Mouse (Mus musculus): ENCODE data around the gene Zcchc14.
"Not testable (repeated sequence)": the region's sequence is repeated elsewhere in the genome, so short reads cannot be mapped to it uniquely, and the experiment has no call there.

Zcchc14 gene

DNA sequence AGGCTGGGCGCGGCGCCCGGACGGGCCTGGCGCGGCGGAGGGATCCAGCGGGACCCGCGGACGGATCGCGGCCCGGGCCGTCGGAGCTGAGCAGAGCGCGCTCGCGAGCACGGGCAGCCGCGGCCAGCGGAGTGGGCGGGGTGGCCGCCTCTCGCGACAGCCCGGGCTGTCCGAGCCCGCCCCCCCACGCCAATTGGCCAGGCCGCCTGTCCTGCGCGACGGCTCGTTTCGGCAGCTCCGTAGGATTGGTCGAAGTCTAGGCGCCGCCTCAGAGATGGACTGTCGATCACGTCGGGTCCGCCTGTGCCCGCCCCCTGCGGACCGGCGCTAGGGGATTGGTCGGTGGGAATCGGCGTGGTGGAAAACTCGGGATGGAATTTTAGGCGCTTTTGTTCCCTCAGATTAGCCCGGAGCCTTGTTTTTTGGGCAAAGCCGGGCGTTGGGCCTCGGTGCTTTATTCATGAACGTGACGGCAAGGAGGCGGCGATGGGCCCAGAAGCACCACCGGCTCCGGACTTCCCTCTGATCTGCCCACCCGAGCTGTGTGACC lies at the start of gene Zcchc14:
TSS of gene Zcchc14 (minus strand) at position 128 of the 550 bp plus-strand sequence.
- peak; percentile 100 for DNase-seq

DNA sequence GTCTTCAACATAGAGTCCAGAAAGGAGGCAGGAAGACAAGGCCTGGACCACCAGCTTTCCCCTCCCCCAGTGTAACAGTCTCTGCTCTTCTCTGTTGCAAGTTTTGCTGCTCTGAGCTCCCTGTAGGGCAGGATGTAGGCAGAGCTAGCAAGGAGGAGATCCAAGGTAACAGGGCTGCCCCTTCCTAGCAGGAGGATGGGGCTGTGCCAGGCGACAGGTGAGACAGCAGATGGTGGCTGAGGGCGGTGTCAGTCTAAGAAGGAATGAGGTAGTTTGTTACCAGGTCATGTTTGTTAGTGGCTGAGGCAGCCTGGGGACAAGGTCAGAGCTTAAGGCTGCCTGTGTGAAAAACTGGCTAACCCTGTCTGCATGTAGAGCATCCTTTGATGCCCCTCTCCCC lies 47.2 kb upstream of the Zcchc14 start:
- DNase-seq, result peak; percentile 99

DNA sequence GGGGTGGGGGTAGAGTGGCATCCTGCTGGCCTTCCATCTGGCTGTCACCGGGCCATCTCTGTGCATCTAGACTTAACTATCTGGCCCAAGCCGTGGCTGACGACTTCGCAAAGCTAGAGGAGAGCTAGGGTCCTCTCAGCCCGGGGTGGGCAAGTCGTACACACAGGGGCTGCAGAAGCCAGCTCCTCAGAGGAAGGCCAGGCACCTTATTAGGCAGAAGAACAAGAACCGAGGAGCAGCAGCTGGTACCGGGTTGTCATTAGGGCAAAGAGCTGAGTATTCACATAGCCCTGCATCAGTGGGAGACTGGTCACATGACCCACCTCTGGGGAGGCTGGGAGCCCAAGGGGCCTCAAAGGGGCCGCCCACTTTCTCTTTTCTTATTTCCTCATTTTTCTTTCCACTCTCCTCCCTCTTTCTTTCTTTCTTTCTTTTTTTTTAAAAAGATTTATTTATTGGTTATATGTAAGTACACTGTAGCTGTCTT lies 46.0 kb upstream of the Zcchc14 start:
- DNase-seq, result no peak

DNA sequence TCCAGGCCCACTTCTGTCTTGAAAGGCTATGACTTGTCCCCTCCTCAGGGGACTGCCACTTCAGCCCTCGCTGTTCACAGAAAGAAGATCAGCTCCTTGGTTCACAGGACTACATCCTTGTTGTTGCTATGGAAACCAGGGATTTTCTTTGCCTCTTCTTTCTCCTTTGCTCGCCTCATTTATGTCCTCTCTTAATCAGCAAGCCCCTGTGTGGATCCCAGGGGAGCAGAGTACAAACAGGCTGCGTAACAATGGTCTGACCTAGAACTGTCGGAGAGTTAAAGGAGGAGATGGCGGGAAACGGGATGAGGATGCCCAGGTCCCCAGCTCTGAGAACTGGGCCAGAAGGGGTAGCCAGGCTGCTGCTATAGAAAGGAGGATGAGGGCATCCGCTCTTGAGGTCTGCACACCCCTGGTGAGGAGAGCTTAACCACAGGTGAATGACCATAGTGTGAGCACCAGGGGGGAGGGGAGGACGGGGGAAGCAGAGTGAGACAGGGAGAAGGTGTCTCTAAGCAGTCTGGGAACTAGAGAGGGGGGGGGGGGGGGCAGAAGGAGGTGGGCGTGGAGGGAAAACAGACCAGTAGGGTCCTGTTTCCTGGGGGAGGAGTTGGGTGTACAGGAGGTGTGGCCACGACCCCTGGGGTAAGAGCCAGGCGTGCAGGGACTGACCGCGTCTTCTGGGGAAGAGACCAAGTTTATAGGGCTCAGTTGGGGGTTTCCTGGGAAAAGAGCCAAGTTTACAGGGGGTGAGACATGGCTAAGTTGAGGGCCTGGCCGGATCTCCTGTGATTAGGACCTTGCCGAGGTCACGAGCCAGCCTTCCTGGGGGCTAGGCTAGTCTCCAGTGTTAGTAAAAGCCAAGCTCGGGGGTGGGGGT lies 45.3 kb upstream of the Zcchc14 start:
- peak; percentile 87 for DNase-seq

DNA sequence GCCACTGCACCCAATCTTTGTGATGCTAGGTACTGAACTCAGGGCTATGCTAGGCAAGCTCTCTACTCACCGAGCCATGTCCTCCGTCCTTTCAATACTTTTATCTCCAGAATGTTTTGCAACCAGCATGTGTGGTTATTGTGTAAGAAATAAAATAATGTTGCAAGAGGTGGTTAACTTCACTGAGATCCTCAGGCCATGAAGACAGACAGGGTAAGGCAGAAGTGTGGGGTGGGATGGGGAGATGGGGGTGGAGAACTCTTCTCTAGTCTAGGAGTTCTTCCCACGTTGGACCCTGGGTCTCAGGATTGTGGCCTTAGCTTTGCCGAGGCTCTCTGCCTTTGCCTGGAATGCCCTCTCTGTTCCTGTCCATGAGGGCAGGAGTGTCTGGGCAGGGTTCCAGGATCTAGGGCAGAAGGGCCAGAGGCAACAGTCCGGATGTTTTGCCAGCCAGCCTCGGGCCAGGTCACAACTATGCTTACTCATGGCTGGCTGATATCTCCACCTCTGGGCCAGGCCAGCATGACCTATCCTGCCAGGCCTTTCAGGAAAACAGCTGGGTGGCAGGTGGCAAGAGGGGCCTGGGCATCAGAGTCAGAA lies 43.0 kb upstream of the Zcchc14 start:
- peak; percentile 64 for DNase-seq

DNA sequence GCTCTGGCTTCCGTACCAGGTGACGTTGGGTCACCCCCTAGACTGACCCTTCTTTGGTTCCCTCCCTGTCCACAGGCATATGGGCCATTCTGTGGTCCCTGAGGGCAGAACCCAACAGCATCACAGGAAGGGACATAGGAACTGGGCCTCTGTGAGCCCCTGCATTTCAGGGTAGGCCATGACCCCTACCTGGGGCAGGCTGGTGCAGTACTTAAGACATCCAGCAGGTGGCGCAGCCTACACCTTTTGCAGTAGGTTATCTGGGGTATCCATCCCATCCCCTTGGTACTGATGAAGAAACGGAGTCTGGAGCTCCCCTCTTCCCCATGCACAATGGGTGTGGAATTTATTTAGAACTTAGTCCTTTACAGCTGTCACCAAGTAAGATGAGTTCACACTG lies 41.8 kb upstream of the Zcchc14 start:
- DNase-seq, result peak; percentile 75

DNA sequence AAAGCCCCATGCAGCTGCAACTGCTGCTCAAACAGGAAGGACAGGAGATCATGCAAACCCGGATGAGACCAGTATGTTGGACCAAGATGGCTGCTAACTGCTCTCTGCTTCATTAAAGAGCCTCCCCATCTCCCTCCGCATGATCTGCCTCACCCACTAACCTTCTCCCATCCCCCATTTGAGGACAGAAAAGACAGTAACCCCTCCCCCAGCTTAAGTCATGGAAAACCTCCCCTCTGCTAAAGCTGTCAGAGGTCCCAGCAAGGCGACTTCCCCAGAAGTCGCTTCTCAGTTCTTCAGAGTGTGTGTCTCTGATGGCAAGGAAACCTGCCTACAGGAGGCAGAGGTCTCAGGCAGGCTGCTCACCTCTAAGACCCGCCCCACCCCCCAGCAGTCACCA lies 35.8 kb upstream of the Zcchc14 start:
- peak; percentile 32 for DNase-seq

DNA sequence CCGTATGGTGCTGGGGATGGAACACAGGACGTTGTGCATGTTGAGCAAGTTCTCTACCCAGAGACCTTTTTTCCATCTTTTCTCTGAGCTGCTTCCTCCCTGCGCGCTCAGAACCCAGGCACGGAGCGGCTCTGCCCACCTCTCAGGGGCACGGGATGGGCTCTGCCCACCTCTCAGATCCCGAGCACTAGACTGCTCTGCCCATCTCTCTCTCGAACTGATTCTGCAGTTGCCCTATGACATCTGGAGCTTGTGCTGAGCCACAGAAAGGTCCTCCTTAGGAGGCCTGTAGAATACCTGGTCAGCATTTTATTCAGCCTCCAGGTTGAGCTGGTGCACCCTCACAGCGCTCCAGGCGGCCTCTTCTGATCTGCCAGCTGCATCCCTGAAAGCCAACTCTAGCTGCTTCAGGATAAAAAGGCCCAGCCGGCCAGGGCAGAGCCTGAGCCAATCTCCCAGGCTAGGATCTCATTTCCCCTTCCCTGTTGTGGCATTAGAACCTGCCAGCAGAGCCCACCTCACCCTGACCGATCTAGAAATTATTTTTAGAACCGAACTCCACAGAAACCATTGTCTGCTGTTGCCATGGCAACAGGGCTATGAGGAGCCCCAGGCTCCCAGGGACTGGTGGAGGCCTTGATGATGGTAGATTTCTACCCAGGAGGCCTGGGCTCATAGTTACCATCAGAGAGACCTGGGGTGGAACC lies 34.9 kb upstream of the Zcchc14 start:
- DNase-seq, result peak; percentile 56

DNA sequence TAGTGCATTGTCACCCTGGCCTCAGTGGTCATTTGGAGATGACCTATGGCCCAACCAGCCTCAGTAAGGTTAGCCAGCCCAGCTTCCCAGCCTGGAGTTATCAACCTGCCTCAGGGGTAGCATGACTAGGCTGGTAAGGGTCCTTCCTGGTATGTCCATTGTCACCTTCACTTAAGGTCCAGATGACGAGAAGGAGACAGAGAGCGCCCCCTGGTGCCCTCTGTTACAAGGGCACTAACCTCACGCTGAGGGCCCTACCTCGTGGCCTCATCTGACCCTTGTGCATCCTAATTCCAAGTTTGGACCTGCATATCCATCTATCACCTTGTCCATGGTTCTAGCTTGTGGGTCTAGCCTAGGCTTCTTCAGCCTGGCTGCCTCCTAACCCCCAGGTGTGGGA lies 32.7 kb upstream of the Zcchc14 start:
- peak; percentile 69 for DNase-seq

DNA sequence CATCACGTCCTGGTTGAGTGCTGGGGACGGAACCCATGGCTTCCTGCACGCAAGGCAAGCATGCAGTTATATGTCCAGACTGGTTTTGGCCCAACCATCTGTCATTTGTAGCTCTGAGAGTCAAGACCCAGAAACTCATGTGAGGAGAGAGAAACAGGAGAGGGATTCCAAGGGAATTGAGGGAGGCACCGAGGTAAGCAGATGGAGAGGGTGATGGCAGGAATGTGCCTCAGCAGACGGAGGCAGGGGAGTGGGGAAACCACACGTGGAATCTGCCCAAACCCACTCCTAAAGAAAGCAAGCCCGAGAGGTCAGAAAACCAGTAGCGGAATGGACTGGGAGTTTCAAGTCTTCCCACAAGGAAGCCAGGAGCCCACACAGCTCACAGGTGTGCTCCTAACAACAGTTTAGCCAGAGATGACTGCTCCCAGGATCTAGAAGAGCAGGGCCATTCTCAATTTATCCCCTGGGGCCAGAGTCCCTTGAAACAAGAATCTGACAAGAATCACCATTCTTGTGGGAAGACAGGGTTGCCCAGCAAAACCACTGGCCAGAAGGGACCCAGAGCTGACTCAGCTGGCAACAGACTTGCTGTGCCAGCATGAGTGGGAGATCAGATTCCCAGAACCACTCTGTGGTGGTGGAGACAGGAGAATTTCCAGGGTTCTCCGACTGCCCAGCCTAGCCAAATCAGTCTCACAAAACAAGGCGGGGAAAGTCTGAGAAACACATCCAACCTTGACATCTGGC lies 30.6 kb upstream of the Zcchc14 start:
- DNase-seq, result no peak

DNA sequence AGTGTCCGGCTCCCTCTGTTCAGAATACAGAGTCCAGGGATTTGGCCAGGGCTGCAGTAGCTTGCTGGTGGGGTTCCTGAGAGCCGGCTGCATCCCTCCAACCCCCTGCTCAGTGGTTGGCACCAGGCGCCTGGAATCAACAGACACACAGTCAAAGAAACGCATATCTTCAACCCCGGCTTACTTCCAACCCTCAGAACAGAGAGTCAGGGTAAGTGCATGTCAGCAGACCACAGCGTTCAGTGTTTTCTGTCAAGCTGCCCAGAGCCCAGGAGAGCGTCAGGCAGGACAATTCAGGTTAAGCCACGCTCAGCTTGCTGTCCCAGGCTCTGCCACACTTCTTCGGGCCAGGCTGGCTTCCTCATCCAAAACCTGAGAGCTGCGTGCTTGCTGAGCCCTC lies 28.8 kb upstream of the Zcchc14 start:
- DNase-seq, result peak; percentile 74

DNA sequence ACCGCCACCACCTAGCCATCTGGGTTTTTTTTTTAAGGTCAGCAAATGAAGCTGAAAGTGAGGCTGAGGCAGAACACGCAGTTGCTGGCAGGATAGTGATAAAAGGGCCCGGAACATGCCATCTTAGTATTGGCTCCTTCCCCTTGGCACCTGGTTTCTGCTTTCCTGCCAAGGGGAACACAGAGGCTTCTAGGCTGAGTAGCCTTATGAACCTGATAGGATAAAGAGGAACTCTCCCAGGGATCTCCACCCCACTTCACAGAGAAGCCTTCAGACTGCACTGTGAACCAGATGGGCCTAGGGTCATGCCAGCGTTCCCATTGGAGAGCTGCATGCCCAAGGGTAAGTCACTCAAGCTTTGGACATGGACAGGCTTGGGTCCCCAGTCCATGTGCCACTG lies 28.2 kb upstream of the Zcchc14 start:
- DNase-seq, result peak; percentile 83

DNA sequence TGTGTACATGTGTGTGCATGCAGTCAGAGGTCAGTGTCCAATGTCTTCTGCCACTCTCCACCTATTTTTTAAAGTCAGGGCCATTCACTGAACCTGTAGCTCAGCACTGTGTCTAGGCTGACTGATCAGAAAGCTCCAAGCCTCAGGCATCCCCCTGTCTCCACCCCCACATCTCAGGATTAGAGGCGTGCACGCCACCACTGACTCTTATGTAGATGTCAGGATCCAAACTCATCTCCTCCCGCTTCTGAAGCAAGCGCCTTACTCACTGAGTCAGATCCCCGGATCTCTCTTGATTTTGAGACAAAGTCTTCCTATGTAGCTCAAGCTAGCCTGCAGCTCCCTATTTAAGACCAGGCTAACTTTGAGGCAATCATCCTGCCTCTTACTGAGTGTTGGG lies 26.0 kb upstream of the Zcchc14 start:
- no peak for DNase-seq

DNA sequence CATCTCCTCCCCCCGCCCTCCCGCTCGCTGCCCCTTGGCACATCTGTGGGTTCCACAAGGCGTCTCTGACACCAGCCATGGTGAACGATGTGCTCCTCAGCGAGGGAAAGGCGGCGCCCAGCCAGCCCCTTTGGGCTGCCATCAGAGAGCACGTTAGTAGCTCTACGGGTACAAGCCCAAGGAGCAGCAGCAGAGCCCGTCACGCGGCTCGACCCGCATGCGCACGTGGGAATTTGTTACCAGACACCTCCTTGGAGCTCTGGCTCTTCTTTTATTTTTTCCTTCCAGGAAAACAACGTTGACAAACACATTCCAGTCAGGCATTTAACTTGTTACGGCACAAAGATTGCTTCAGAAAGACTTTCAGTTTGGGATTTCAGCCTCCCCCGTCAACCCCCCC lies 23.0 kb upstream of the Zcchc14 start:
- DNase-seq, result peak; percentile 24

DNA sequence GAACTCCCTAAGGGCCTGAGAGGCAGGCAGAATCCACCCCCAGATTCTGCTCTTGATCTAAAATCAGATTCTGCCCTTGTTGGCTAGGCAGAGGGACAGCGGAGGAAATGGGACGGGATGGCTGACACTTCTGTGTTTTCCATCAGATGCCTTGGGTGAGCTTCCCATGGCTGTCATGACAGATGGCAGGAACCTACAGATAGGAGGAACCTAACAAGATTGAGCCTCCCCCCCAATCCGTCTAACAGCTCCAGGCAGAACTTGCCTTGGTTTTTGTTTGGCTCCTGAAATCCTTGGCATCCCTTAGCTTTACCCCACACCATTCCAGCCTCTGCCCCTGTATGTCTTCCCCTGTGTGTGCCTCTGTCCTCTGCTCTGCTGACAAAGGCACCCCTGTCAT lies 22.5 kb upstream of the Zcchc14 start:
- no peak for DNase-seq

DNA sequence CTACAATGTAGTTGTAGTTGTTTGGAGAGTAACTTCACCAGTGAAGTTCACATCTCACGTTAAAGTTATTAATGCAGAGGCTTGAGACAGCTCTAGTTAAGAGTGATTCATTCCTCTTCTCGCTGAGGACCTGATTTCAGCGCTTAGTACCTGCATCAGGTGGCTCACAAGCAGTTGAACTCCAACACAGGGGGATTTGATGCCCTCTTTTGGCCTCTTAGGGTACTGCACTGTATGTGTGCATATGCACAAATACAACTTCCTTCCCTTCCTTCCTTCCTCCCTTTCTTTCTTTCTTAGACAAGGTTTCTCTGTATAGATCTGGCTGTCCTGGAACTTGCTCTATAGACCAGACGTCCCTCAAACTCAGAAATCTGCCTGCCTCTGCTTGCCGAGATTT lies 21.8 kb upstream of the Zcchc14 start:
- peak; percentile 21 for DNase-seq

DNA sequence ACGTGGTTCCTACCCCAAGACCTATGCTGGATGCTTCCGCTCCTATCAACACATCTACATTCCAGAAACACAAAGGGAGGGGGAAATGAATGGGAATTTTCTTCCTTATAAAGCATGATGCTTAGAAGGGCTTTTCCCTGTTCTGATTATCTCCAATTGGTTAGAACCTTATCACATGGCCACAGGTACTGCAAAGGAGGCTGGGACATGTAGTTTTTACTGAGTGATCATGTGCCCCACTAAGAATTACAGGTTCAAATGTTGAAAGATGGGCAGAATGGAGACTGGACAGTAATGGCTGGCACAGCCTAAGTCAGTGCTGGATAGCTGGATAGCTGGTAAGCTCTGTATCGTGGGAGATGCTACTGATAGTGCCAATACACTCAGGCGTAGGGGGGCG lies 21.2 kb upstream of the Zcchc14 start:
- peak; percentile 44 for DNase-seq

DNA sequence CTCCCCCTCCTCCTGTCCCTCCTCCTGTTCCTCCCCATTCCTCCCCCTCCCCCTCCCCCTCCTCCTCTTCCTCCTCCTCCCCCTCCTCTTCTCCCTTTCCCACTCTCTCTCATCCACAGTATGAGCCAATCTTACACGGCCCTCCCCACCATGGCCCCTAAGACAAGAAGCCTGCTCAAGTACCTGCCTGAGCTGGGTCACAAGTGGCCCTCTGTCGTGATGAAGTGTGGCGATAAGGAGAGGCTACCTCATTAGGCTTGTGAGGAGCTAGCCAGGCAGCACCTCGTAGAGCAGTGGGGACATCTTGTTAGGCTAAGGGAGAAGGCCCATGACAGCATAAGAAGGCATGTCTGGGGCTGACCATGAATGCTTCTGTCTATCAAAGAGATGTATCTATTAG lies 20.5 kb upstream of the Zcchc14 start:
- DNase-seq, result no peak

DNA sequence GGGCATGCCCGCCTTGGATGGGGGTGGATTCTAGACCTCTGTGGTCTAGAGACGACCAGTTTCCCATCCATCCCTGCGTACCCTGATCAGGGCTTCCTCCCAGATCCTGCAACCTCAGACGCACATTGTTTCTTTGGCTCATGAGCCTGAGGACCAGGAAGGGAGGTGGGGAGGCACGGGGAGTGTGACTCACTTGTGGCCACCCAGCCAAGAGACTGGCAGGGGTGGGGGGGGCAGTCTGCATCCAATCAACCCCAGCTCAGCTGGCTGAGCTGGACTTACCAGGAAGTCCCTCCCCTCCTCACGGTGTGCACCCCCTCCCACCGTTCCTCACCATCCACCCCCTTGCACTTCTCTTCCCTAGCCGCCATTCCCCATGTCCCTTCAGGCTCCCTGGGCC lies 16.5 kb upstream of the Zcchc14 start:
- no peak for DNase-seq

DNA sequence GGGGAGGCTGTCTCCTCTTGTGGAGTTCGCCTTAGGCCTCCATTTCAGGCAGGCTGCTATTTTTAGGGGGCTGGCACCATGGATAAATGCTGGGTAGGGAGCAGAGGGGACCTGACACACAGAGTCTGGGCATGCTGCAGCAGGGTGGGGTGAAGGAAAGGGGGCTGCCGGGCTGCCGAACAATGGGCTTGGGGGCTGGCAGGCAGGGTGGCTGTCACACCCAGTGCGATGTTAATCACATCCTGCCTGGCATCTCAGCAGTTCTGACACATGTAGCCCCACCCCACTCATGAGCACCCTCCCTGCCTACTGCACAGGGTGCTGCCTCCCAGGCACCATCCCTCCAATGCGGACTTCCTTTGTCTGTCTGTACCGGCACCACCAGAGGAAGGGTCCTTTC lies 15.9 kb upstream of the Zcchc14 start:
- DNase-seq, result no peak

DNA sequence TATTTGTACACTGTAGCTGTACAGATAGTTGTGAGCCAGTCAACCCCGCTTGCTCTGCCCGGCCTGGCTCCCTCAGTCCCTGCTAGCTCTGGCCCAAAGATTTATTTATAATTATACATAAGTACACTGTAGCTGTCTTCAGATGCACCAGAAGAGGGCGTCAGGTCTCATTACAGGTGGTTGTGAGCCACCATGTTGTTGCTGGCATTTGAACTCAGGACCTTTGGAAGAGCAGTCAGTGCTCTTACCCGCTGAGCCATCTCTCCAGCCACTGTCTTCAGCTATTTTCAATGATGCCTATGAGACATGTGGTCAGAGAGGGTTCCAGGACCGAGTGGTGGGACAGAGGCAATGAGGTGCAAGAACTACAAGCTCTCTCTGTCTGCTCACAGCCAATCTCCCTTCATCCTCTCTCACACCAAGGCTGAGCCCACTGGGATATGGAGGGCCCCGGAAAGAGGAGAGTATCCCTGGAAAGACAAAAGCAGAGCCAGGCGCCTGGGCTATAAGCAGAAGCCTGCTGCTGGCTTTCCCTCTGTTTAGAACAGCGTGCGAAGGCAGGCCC lies 15.3 kb upstream of the Zcchc14 start:
- not testable (repeated sequence) for DNase-seq

DNA sequence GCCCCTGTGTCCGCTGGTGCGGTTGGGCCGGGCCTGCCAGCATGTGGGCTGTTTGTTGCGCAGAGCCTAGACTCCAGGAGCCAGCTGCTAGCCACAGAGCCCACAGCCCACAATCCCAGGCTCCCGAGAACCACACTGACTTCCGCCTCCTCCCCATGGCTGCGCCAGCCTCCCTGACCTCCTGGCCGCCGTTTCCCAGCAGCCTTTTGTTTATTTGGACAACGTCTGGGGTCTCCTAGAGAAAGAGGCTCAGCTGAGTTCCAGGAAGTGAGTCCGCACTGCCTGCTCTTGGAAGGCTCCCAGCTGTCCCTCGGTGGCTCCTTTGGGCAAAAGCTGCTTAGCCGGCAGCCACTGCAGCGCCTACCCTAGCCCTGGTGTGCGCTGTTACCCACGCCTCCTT lies 12.6 kb upstream of the Zcchc14 start:
- DNase-seq, result peak; percentile 26
